Mouse (Mus musculus) megakaryocyte, embryonic 14.5 days (primary cell): ENCODE data around the gene Zfp597.

Experiments used
- FLI1 ChIP-seq: IDR thresholded peaks from 2 replicates; pipeline ENCODE4 v1.6.1; 2012; ENCODE audit warnings: low read length, inconsistent platforms, mixed read lengths
- GATA1 ChIP-seq: IDR thresholded peaks from 3 replicates; pipeline ENCODE4 v1.6.1; 2012; ENCODE audit warnings: mixed read lengths, low read length, inconsistent platforms, borderline replicate concordance

- no peak for TF ChIP-seq GATA1
- no peak for TF ChIP-seq FLI1
Observed at GRCm38 (mm10) chr16:3920756-3921155, 36.4 kb upstream of the Zfp597 start.
